Mouse (Mus musculus) right cerebral cortex, postnatal 36 days (tissue): ENCODE measurements around the gene Pip5k1b.

Experiments used
- DNase-seq, 2 experiments: peaks; one replicate each; pipeline ENCODE4 v3.0.0; 2022; ENCODE audit warnings: low spot score in 2 of 2, mixed read lengths in 1 of 2

The Pip5k1b gene

GRCm38 (mm10) chr19:24476461-24476860 lies 79.2 kb downstream of the Pip5k1b start:
- DNase-seq = no peak

- DNase-seq = no peak
These were observed 80.4 kb downstream of the Pip5k1b start for GRCm38 (mm10) chr19:24475281-24475680.

- no peak for DNase-seq
These were observed 83.2 kb downstream of the Pip5k1b start for GRCm38 (mm10) chr19:24472512-24472911.

- DNase-seq = no peak
These were observed 84.1 kb downstream of the Pip5k1b start for GRCm38 (mm10) chr19:24471538-24471937.

GRCm38 (mm10) chr19:24469216-24469615 lies 86.5 kb downstream of the Pip5k1b start:
- no peak for DNase-seq

GRCm38 (mm10) chr19:24468616-24469015 lies 87.1 kb downstream of the Pip5k1b start:
- DNase-seq = no peak

- no peak for DNase-seq
These were observed 92.7 kb downstream of the Pip5k1b start for GRCm38 (mm10) chr19:24463011-24463410.

- peak; percentile 42 to 64 for DNase-seq
These were observed 99.0 kb downstream of the Pip5k1b start for GRCm38 (mm10) chr19:24456591-24457231.

- no peak for DNase-seq
These were observed 100.3 kb downstream of the Pip5k1b start for GRCm38 (mm10) chr19:24455249-24455960.

GRCm38 (mm10) chr19:24454451-24454850 lies 101.2 kb downstream of the Pip5k1b start:
- DNase-seq = no peak

GRCm38 (mm10) chr19:24453379-24453778 lies 102.3 kb downstream of the Pip5k1b start:
- no peak for DNase-seq

- no peak for DNase-seq
These were observed 103.2 kb downstream of the Pip5k1b start for GRCm38 (mm10) chr19:24452441-24452898.

- no peak for DNase-seq
These were observed 104.0 kb downstream of the Pip5k1b start for GRCm38 (mm10) chr19:24451626-24452025.

- no peak for DNase-seq
These were observed 104.9 kb downstream of the Pip5k1b start for GRCm38 (mm10) chr19:24450740-24451139.

GRCm38 (mm10) chr19:24444322-24444721 lies 111.3 kb downstream of the Pip5k1b start:
- no peak for DNase-seq

GRCm38 (mm10) chr19:24439715-24440114 lies 116.0 kb downstream of the Pip5k1b start:
- no peak for DNase-seq

- no peak for DNase-seq
These were observed 121.4 kb downstream of the Pip5k1b start for GRCm38 (mm10) chr19:24434291-24434690.

- DNase-seq = no peak
These were observed 123.2 kb downstream of the Pip5k1b start for GRCm38 (mm10) chr19:24432447-24432846.

GRCm38 (mm10) chr19:24431381-24431780 lies 124.3 kb downstream of the Pip5k1b start:
- DNase-seq = no peak

- DNase-seq = no peak
These were observed 127.7 kb downstream of the Pip5k1b start for GRCm38 (mm10) chr19:24428011-24428410.

GRCm38 (mm10) chr19:24427258-24427657 lies 128.4 kb downstream of the Pip5k1b start:
- no peak for DNase-seq

- no peak for DNase-seq
These were observed 128.9 kb downstream of the Pip5k1b start for GRCm38 (mm10) chr19:24426759-24427181.

- DNase-seq = no peak
These were observed 137.6 kb downstream of the Pip5k1b start for GRCm38 (mm10) chr19:24418030-24418429.
